Mouse (Mus musculus) T-helper 2 cell (primary cell): ENCODE measurements around the gene Clcf1.

ENCODE experiments used
- in situ Hi-C: fragments of 300-600 bp; cut with MboI, MseI; formaldehyde crosslinking; loops from one replicate; pipeline ENCODE4 v1.15.1; 2025; ENCODE audit warnings: high pct_unique_total_duplicates

Gene Clcf1

GRCm38 (mm10) chr19:4218293-4218692 is 4.3 kb downstream of the Clcf1 start:
- in situ Hi-C loops = no loop called here

GRCm38 (mm10) chr19:4218784-4219183 is 4.7 kb downstream of the Clcf1 start:
- in situ Hi-C loops = no loop called here

GRCm38 (mm10) chr19:4219943-4220342 is 5.9 kb downstream of the Clcf1 start:
- in situ Hi-C loops = no loop called here

- in situ Hi-C loops = no loop called here
Observed at GRCm38 (mm10) chr19:4220416-4220815, 6.4 kb downstream of the Clcf1 start.

- in situ Hi-C loops = no loop called here
Observed at GRCm38 (mm10) chr19:4220957-4221743, 7.1 kb downstream of the Clcf1 start.

GRCm38 (mm10) chr19:4222165-4222564 is 8.1 kb downstream of the Clcf1 start:
- in situ Hi-C loops = no loop called here

- in situ Hi-C loops = no loop called here
Observed at GRCm38 (mm10) chr19:4226779-4227178, 12.7 kb downstream of the Clcf1 start.

- in situ Hi-C loops = no loop called here
Observed at GRCm38 (mm10) chr19:4227446-4227845, 13.4 kb downstream of the Clcf1 start.

- in situ Hi-C loops = no loop called here
Observed at GRCm38 (mm10) chr19:4227894-4228678, 14.0 kb downstream of the Clcf1 start.

GRCm38 (mm10) chr19:4228891-4229290 is 14.9 kb downstream of the Clcf1 start:
- in situ Hi-C loops = no loop called here

- in situ Hi-C loops = no loop called here
Observed at GRCm38 (mm10) chr19:4229451-4230076, 15.5 kb downstream of the Clcf1 start.

- in situ Hi-C loops = no loop called here
Observed at GRCm38 (mm10) chr19:4230415-4230814, 16.4 kb downstream of the Clcf1 start.

- in situ Hi-C loops = no loop called here
Observed at GRCm38 (mm10) chr19:4231253-4232185, 17.5 kb downstream of the Clcf1 start, which contains the start of gene Pold4. Gene Pold4 (plus strand): TSS chr19:4231899.

GRCm38 (mm10) chr19:4232186-4232572 is 18.1 kb downstream of the Clcf1 start:
- in situ Hi-C loops = no loop called here

- in situ Hi-C loops = no loop called here
Observed at GRCm38 (mm10) chr19:4232651-4233050, 18.6 kb downstream of the Clcf1 start.

GRCm38 (mm10) chr19:4234548-4234947 is 20.5 kb downstream of the Clcf1 start:
- in situ Hi-C loops = no loop called here

- in situ Hi-C loops = no loop called here
Observed at GRCm38 (mm10) chr19:4240247-4240668, 26.2 kb downstream of the Clcf1 start.

- in situ Hi-C loops = no loop called here
Observed at GRCm38 (mm10) chr19:4242416-4242815, 28.4 kb downstream of the Clcf1 start.

- in situ Hi-C loops = loop anchor here (5.0 kb wide), 1 partner anchor 37 kb away; no protein-coding TSS in a partner anchor
Observed at GRCm38 (mm10) chr19:4244775-4245174, 30.7 kb downstream of the Clcf1 start.

GRCm38 (mm10) chr19:4247010-4247409 is 33.0 kb downstream of the Clcf1 start:
- in situ Hi-C loops = loop anchor here (5.0 kb wide), 1 partner anchor 40 kb away; no protein-coding TSS in a partner anchor

- in situ Hi-C loops = loop anchor here (5.0 kb wide), 1 partner anchor 41 kb away; no protein-coding TSS in a partner anchor
Observed at GRCm38 (mm10) chr19:4248683-4249082, 34.6 kb downstream of the Clcf1 start.
